Mouse (Mus musculus) layer of hippocampus, adult 8-10 months (tissue): ENCODE measurements around the gene Oat. TPM values are rescaled to one million over a fixed set of nuclear protein-coding genes. Genes with fewer than 3 reads are reported as not detected.

ENCODE experiments used
- DNase-seq, 2 experiments: peaks; one replicate each; pipeline ENCODE4 v3.0.0; 2022; ENCODE audit warnings: low spot score in 2 of 2
- total RNA-seq, 4 experiments: library from RNA; stranded (reverse); gene quantifications; 2 replicates each; pipeline ENCODE4 v1.2.4; 2022

Oat gene
- total RNA-seq: 100 to 1,000 TPM in 3 of 4 experiments, 10 to 100 TPM in 1; 97.0 to 114 (median 108) TPM

DNA sequence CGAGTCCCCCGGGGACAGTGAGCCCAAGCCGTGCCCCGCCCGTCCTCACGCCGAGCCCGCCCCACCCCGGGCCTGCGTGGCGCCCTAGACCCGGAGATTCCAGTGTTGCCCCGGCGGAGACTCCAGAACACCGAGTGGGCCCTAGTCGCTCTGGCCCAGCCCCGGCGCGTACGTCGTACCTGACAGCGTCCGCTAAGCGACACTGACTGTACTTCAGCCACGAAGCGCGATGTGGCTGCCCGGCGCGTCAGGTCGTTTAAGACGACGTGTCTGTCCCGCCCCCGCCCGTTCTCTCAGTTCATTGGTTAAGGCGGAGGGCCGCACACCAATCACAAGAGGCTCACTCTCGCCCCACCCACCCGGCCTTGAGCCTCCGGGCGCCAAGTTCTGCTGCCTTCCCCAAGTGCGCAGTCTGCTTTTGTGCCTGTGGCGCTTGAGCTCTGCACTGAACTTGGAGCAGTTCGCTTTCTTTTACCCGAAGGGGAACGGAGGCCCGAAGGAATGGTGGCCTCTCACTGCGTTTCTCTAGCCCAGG, at the start of gene Oat:
Gene Oat, minus strand, starts transcription at position 283 of the 535 bp plus-strand sequence.
- DNase-seq: peak; percentile 92 to 93

DNA sequence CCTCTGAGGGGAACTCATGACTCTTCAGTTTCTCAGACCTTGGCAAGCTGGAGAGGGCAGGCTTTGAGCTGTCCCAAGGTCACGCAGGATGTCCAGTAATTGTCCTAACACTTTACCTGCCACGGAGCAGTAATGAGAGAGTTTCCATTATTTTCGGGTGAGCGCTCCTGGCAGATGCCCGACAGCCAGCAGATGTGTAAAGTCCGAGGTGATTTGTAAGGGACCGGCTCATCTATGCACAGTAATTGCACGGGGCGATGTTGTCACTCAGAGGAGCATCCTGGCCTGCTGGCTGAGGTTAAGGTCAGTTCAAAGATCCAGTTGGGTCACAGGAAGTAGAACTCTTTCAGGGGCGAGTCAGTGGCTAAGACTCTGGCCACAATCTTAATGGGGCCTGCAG, 48.0 kb upstream of the Oat start:
- no peak for DNase-seq

DNA sequence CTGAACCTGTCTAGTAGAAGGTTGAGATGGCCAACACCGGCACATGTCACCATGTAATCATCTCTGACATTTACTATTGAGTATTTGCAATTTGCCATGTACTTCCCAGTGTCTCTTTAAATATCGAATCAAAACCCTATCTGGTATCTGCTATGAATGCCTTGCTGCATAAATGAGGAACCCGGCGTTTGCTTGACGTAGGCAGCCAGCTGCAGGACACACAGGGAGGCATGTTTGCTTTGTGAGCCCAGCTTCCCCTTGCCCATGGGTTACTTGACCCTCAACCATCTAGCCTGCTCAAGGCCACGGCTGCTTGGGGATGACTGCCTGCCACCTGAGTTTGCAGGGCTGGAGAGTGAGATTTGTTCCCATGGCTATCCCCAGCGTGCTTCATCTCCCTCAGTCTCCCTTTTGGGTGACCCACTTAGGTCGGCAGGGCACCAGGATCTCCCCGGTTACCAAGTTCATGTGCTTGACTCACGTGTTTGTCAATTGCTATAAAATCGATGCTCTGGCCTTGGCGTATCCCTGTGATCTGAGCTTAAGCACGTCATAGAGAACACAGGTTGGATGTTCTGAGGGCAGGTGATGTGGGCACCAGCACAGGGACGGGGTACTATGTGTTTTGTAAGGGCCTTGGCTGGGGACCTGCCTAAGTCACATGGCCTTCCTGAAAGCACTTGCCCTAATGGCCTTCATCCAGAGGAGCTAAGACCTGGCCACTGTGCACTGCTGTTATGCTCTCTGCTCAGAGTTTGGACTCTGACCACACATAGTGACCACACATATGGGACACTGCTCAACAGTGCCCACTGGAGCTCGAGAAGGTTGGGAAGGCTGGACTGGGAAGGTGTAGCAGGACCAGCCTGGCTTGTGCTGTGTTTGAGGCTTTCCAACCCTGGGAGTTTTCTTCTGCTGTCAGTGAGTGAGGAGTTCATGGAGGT, 44.0 kb upstream of the Oat start:
- no peak for DNase-seq

DNA sequence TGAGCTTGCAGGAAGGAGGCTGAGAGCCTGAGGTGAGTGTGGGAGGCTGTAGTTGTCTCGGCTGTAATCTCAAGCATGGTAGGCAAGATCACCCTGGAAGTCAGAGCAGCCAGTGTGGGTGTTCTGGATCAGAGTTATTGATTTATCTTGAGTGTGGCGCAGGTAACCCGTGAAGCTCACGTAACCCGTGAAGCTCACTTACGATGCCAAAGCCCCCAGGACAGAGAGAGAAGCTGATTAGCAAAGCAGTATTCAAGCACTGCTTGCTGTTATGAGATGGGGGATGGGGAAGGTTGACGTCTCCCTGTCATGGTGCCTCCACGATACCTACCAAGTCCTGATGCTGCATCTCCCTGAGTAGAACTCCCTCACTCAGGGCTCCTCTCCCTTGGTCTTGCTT, 43.4 kb upstream of the Oat start:
- DNase-seq: no peak

DNA sequence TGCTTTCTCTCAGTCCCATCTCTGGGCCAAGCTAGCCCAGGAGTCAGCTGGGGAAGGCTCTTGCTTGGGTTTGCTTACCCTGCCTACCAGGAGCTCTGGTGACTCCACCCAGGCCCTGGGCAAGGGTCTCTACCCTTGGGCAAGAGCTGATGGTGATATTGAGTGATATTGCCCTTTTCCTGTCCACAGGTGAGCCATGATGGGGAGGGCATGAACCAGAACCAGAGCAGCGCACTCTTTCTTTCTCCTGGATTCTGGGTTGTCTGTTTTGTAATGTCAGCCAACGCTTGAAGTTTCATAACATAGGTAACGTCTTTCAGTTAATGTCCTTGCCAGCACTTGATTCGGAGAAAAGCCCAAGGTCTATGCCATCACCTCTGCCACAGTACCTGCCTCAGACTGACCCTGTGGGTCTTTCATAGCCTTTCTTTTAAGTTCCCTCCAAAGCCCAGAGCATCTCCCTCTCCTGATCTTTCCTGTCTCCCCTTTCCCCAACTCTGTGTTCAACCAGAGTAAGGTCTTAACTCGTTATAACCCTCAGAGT, 40.9 kb upstream of the Oat start:
- DNase-seq: no peak

DNA sequence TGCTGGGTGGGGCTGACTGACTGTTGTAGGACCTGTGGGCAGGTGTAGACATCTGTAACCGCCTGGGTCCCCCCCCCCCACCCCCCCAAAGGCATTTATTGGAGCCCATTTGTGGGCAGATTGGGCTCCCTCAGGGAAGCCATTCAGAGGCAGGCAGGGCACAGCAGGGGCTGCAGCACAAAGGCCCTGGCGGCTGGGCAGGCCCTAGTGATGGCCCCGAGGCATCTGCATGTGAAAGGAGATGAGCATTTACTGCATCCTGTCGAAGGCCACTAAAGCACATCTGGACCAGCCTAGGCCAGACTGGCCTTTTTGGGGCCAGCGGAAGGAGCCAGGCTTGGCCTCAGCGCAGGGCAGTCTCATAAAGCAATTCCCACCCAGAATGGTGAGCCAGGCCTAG, 40.2 kb upstream of the Oat start:
- no peak for DNase-seq

DNA sequence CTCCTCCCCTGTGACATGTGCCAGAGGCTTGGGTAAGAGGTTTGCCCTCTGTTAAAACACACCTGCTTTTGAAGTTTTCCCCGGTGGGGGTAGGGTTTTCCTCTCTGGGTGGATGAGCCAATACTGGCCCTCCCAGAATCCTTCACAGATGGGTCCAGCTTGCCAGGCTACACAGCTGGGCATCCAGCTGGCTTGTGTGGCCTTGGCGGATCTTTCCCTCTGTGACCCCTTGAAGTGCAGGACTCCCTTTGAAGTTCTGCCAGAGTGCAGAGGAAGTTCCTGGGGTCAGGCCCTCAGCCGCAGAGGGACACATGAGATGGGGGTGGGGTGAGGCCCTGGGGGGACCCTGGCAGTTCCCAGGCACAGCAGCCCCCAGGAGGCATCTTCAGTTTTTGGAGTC, 39.1 kb upstream of the Oat start:
- no peak for DNase-seq

DNA sequence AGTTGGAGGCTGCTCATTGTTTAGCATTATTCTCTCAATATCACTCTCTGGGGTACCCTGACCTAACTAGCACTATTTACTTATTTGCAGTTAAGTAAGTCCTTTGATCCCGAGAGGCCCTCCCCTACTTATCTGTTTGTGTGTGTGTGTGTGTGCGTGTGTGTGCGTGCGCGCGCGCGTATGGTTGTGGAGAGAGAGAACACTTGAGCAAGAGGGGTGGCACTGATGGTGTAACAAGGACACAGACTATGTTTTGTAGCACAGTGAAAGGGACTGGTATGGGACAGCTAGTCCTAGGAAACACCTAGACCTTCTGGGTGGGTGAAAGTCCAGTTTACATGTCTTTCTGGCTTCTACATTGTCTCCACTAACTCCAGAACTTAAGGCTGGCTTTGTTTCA, 35.3 kb upstream of the Oat start:
- DNase-seq: no peak

DNA sequence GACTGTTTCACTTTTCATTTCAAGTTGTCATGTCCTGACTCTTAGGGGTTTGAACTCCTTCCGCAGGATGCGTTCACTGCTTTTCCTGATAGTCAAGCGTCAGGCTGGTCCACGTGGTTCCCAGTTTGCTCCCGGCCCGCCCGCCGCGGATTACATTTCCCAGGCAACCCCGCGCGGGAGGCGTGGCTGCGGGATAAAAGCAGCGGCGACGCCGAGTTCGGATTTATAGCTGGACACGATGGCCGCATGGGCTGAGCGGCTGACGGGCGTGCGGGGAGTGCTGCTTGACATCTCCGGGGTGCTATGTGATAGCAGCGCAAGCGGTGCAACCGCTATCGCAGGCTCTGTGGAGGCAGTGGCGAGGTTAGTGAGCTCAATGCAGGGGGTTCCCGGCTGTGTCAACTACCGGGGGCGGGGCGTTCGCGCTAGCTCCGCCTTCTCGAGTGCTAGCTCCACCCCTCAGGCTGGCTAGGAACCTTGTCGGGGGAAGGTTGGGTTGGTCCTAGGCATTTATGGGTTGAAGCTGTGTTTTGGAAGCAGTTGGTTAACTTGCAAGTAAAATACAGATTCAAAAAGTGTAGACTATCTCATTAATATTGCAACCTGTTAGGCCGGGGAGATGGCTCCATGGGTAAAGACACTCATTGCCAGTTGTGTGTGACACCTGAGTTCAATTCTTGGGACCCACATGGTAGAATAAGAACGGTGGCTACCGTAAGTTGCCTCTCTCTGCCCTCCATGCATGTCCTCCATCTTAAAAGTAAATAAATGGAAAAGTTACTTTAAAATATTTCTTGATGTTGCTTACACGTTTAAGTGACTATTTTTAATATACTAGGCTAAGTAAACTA, 34.5 kb upstream of the Oat start, which contains the start of gene Lhpp:
Gene Lhpp, plus strand, starts transcription at position 171 of the 851 bp plus-strand sequence.
- peak; percentile 57 to 77 for DNase-seq

DNA sequence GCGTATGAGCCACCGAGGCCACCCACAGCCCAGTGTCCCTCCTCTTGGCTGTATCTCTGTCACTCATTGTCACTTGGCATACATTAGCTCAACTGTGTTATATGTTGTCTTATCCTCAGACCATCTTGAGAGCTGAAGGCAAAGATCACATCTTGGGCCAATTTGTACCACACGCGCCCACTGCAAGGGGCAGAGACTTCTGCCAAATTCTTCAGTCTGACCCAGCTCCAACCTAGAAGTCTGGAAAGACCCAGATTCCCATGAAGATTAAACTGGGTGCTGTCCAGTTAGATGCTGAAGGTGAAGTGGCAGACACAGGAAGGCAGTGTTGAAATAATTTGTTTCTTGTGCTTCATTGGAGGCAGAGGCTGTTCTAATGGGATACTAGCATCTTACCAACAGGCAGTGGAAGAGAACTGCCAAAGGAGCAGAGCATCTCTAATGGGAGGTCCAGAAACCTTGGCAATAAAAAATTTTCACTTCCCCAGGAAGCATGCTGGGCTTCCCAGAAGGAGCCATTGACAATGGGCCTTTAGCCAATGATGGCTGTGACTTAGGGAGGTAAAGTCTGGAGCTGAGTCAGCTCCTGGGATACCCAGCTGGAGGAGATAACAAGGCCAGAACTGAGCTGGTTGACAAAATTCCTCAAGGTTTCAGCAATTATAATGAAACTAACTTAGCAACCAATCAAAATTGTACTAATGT, 32.3 kb upstream of the Oat start:
- no peak for DNase-seq

DNA sequence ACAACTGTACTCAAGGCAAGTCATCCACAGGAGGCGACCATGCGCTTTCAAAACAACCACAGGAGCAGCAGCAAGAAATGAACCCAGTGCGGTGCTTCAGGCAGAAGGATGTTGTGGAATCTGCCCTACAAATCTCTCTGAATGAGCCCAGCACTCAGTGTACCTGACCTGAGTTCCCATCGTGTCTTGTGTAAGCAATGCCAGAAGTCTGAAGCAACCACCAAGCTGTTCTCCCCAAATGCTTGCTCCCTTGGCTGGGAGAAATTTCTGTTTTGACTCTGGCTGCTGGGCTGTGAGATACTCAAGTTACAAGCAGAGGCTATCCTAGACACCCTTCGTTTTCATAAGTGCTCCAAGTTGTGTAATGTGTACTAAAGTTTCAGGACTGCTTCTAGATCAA, 29.5 kb upstream of the Oat start:
- DNase-seq: no peak

DNA sequence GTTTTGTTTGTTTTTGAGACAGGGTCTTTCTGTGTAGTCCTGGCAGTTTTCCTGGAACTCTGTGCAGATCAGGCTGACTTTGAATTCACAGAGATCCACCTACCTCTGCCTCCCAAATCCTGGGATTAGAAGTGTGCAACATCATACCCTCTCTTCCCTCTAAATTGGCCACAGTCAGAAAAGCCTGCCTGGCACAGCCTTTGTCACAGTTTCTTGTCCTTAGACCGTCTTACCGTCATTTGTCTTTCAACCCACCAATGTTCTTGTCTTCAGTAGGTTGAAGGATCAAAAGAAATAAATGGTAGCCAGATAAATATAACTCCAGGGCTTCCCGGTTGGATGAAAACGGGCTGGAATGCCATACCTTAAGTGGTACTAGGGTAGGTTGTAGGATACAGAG, 28.5 kb upstream of the Oat start:
- no peak for DNase-seq

DNA sequence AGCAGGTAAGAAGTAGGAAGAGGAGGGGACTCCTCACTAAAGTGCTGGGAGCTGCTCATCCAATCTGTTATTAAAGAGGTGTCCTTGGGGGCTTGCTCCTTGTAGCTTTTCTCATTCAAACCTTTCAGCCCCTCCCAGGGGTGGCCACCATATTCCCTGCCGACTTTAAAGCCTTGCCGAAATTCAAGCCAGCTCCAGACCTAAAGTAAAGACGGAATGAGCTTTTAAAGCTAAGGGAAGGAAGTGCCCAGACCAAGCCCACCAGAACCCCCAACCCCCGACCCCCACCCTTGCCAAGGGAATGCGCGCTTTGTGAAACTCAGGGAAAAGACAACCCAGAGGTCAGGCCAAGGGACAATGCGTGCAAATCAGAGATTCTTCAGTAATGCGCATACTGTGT, 24.7 kb upstream of the Oat start:
- DNase-seq: no peak

DNA sequence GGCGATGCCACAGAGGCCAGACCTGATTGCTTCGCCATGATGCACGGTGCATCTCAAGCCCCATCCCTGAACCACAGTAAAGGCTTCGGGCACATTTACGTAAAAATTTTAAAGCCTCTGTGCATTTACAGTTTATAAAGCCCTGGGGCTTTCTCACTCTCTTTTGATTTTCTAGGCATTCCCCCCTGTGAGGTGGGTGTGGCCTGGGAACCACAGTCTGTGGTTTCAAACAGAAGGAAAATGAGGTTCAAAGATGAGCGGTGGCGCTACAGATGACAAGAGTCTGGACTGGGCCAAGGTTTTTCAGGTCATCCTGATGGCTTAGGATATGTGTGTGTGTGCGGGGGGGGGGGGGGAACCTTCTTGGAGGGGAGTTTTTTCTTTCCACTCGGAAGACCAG, 23.8 kb upstream of the Oat start:
- DNase-seq: no peak

DNA sequence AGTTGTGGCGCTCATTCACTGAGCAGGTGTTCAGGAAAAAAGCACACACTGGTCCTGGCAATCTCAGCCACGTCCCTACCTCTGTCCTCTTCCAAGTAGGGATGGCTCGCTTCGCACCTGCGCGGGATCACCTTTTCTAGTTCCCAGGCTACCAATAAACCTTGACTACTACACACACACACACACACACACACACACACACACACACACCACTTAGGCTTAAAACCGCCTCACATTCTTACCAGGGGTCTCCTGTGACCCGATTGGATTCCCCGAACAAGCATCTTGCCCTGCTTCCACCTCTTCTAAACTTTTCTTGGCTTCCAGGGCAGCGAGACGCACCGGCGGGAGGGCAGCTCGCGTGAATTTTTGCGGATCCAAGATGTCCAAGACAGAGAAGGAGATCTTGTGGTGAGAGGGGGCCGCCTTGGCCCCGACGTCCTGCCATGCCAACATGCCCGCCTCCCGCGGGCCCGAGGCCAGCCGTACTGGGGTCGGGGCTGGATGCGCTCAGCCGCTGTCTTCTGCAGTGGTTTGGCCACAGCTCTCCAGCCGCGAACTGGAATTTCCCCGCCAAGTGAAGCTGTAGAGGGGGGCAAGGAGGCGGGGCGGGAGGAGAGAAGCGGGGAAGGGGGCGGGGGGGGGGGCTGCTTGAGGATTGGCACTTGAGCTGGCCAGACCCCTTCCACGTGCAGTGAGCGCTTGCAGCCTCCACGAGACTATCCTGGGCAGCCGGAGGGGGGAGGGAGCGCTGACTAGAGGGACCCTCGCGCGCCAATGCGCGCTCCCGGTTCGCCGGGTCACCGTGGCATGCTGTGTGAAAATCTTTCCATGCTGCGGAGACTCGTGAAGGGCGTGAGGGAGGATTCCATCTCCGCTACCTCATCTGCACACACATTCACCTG, 23.1 kb upstream of the Oat start, which contains the start of gene Nkx1-2:
Gene Nkx1-2, minus strand, starts transcription at position 567 of the 905 bp plus-strand sequence.
- DNase-seq: no peak

DNA sequence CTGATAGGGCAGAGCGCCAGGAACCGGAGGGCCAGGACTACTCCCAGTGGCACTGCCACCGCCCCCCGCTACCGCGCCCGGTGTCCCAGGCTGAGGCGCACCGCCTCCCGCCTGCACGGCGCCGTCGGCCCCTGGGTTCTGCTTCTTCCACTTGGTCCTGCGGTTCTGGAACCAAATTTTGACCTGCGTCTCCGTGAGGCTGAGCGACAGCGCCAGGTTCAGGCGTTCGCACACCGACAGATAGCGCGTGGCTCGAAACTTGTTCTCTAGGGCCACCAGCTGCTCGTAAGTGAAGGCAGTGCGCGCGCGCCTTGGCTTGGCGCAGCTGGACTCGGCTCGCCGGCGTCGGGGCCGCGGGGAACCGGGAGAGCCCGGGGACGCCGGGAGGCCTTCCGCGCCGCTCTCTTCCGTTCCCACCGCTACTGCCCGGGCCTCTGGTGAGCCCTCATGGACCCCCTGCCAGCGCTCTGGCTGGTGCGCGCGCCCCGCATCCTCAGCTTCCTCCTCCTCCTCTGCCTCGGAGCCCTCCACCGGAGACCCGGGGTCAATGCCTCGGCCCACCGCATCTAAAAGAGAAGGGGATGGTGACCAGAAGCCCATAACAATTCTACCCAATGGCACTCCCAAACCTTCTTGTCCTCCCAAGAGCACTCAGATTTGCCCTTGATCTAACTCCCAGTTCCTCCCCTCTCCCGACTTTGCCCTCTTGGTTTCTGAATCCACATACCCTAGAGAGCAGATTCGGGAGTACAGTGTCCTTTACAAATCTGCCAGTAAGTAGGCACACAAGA, 21.2 kb upstream of the Oat start:
- DNase-seq: no peak

DNA sequence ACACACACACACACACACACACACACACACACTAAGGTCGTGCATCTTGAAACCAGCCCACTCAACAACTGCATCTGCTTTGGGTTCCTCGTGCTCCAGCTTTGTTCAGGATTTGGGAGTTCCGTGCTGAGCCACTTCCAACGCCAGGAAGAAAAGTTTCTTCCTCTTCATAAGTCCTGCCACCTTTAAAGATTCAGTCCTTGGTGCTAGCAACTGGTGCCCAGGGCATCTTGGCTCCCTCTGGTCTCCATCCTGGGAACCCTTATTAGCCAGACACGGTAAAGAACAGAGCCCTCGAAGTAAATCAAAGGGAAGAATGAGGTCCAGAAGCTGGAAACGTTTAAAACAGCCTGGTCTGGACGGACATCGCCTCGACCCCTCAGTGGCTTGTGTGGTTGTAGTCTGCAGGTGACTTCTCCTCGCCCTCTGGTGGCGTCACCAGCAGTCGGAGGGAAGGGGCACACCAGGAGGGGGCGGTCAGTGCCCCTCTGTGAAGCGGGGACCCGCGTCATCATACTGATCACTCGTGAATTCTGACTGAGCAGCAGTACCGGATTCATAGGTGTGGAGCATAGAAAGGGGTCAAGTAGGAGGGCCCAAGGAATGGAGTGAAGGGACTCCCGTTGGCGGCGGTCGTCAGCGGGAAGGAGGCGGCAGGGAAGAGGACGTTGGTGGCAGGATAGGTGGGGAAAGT, 20.5 kb upstream of the Oat start:
- DNase-seq: no peak

DNA sequence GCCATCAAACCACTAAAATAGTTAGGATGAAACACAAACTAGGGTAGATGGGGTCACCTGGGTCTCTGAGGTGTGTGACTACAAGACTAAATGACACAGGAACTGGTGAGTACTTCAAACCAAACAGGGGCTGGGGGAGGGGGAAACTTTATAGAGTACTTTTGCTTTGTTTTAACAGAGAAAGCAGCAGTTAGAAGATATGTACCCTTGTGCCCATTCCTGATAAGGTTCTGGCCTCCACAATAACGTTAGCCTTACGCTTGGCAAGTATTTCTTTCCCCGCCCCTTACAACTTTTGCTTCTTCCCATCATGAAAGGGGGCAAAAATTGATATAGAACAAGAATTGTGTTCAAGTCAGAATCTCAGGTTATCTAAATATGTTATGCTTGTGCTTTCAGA, 19.6 kb upstream of the Oat start:
- DNase-seq: no peak

DNA sequence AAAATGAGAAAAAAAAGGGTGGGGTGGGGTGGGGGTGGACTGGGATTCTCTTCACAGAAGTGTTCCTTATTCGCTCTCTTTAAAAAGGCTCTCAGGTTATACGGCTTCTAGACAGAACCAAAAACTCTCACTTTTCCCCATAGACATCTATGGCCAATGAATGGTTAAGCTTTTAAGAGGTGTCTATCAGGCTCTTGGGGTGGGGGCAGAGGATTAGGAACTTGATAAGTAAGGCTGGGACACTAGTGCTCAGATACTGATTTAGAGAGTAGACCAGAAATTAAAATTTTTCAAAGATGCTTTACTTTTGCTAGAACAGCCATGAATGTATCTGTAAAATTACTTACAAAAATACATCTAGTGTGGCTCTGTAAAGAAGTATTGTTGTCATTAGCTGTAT, 18.1 kb upstream of the Oat start:
- no peak for DNase-seq
